Comparison of ENCODE assay signal across 9 mouse cellular contexts in genomic region chr7:73534937-73535860, GRCm38 (mm10). TPM values are rescaled to one million over a fixed set of nuclear protein-coding genes. Genes with fewer than 3 reads are reported as not detected.
DNase-seq lines count a peak whose midpoint lies in the region; ATAC-seq and TF ChIP-seq lines count a peak whose summit lies in the region.
"Had no signal": no experiment of that assay in that cellular context is flagged by ENCODE, and none has a peak within 500 bp of the region (broad histone marks: within the 10 kb centered on the region; RNA-seq: fewer than 3 reads in every experiment).

No protein-coding gene starts in this region.

- 45% methylated on average over 2 of the region's 2 CpGs for WGBS in forebrain, embryonic 15.5 days
- 55% methylated on average over 2 of the region's 2 CpGs for WGBS in forebrain, embryonic 13.5 days
- 43% methylated on average over 2 of the region's 2 CpGs for WGBS in lung, embryonic 15.5 days
- 34% methylated on average over 2 of the region's 2 CpGs for WGBS in heart, postnatal 0 days

- H3K9ac ChIP-seq in forebrain, embryonic 15.5 days (replicated peaks), result no peak overlapping the region
- H3K9ac ChIP-seq in forebrain, embryonic 13.5 days, result no peak overlapping the region
- no peak overlapping the region for H3K9ac ChIP-seq in lung, embryonic 15.5 days
- no peak overlapping the region for H3K9ac ChIP-seq in heart, postnatal 0 days (replicated peaks; ENCODE audit: low read depth, low read length)
- H3K9ac ChIP-seq: embryonic facial prominence, embryonic 12.5 days had no signal

- no peaks in the 10 kb centered on the region for H3K36me3 ChIP-seq in forebrain, embryonic 15.5 days
- H3K36me3 ChIP-seq in forebrain, embryonic 13.5 days (ENCODE audit: poor library complexity, severe bottlenecking), result 0 out of 2 replicates have a peak, but pooled peaks cover 3% of the 10 kb centered on the region
- H3K36me3 ChIP-seq in lung, embryonic 15.5 days, result no peaks in the 10 kb centered on the region
- no peaks in the 10 kb centered on the region for H3K36me3 ChIP-seq in heart, postnatal 0 days (replicated peaks; ENCODE audit: control insufficient read depth, insufficient read depth, low read length)
- H3K36me3 ChIP-seq in myocyte (ENCODE audit: control insufficient read depth, insufficient read depth), result no peaks in the 10 kb centered on the region
- H3K36me3 ChIP-seq: embryonic facial prominence, embryonic 12.5 days had no signal

- peaks cover 67% of the 10 kb centered on the region for H3K4me1 ChIP-seq in forebrain, embryonic 15.5 days
- H3K4me1 ChIP-seq in forebrain, embryonic 13.5 days, result peaks cover 59% of the 10 kb centered on the region
- H3K4me1 ChIP-seq in lung, embryonic 15.5 days, result peaks cover 61% of the 10 kb centered on the region
- H3K4me1 ChIP-seq in heart, postnatal 0 days (ENCODE audit: control insufficient read depth, insufficient read depth), result peaks cover 57% of the 10 kb centered on the region

- H3K9me3 ChIP-seq in forebrain, embryonic 15.5 days, result no peaks in the 10 kb centered on the region
- H3K9me3 ChIP-seq in forebrain, embryonic 13.5 days (replicated peaks), result no peaks in the 10 kb centered on the region
- H3K9me3 ChIP-seq in lung, embryonic 15.5 days, result no peaks in the 10 kb centered on the region
- no peaks in the 10 kb centered on the region for H3K9me3 ChIP-seq in heart, postnatal 0 days (replicated peaks; ENCODE audit: control insufficient read depth, low read length)
- H3K9me3 ChIP-seq: embryonic facial prominence, embryonic 12.5 days had no signal

- TF ChIP-seq POLR2A in myocyte (IDR thresholded peaks at IDR 0.05; ENCODE audit: insufficient read length, low read depth), result no peak

- no peaks in the 10 kb centered on the region for H3K27me3 ChIP-seq in forebrain, embryonic 15.5 days
- no peaks in the 10 kb centered on the region for H3K27me3 ChIP-seq in forebrain, embryonic 13.5 days
- H3K27me3 ChIP-seq in lung, embryonic 15.5 days, result no peaks in the 10 kb centered on the region
- H3K27me3 ChIP-seq in heart, postnatal 0 days (ENCODE audit: control insufficient read depth, insufficient read depth, low read length), result no peaks in the 10 kb centered on the region
- H3K27me3 ChIP-seq in myocyte (ENCODE audit: control insufficient read depth, insufficient read depth, insufficient read length), result no peaks in the 10 kb centered on the region
- H3K27me3 ChIP-seq: embryonic facial prominence, embryonic 12.5 days had no signal

- TF ChIP-seq EP300 in heart, postnatal 0 days (IDR thresholded peaks at IDR 0.05; ENCODE audit: low read depth), result no peak

- no peak for ATAC-seq in forebrain, embryonic 15.5 days (replicated peaks)
- no peak for ATAC-seq in forebrain, embryonic 13.5 days
- ATAC-seq in lung, embryonic 15.5 days (ENCODE audit: borderline replicate concordance, extremely low read depth, low FRiP score, low TSS enrichment), result no peak
- ATAC-seq in heart, postnatal 0 days (ENCODE audit: insufficient read depth, low read depth), result no peak

- H3K4me3 ChIP-seq in forebrain, embryonic 15.5 days, result no peak overlapping the region
- H3K4me3 ChIP-seq in forebrain, embryonic 13.5 days, result no peak overlapping the region
- H3K4me3 ChIP-seq in lung, embryonic 15.5 days, result no peak overlapping the region
- no peak overlapping the region for H3K4me3 ChIP-seq in heart, postnatal 0 days (ENCODE audit: low read depth, low read length)
- no peak overlapping the region for H3K4me3 ChIP-seq in myocyte
- H3K4me3 ChIP-seq: embryonic facial prominence, embryonic 12.5 days had no signal

- no peak overlapping the region for H3K4me2 ChIP-seq in forebrain, embryonic 15.5 days (replicated peaks)
- no peak overlapping the region; the same call in 1 of the 2 replicates for H3K4me2 ChIP-seq in forebrain, embryonic 13.5 days
- H3K4me2 ChIP-seq in lung, embryonic 15.5 days, result peak overlapping the region; percentile 12
- H3K4me2 ChIP-seq in heart, postnatal 0 days (ENCODE audit: low read depth, low read length), result peak overlapping the region; percentile 29
- peak overlapping the region; percentile 93 for H3K4me2 ChIP-seq in myocyte (ENCODE audit: low read depth)
- H3K4me2 ChIP-seq: embryonic facial prominence, embryonic 12.5 days had no signal

- no peak overlapping the region for H3ac ChIP-seq in myocyte (ENCODE audit: control insufficient read depth, insufficient read length)

- peaks cover 97% of the 10 kb centered on the region for H3K79me2 ChIP-seq in myocyte (ENCODE audit: control insufficient read depth, insufficient read depth)

- no peak for TF ChIP-seq CTCF in heart, postnatal 0 days (IDR thresholded peaks at IDR 0.05; ENCODE audit: low read depth)

- DNase-seq in lung, postnatal 10 days, result no peak
- DNase-seq in heart, postnatal 0 days (ENCODE audit: low spot score), result no peak
- no peak for DNase-seq in adrenal gland, postnatal 4 days (ENCODE audit: low spot score in 2 of 2)
- no peak for DNase-seq in adrenal gland, postnatal 25 days

- H3K27ac ChIP-seq in forebrain, embryonic 15.5 days (replicated peaks), result peak overlapping the region; percentile 49
- no peak overlapping the region for H3K27ac ChIP-seq in forebrain, embryonic 13.5 days
- peak overlapping the region; percentile 67 for H3K27ac ChIP-seq in lung, embryonic 15.5 days
- peak overlapping the region; percentile 63 for H3K27ac ChIP-seq in heart, postnatal 0 days (ENCODE audit: low read depth)
- H3K27ac ChIP-seq: embryonic facial prominence, embryonic 12.5 days had no signal

TF ChIP-seq in myocyte, 11 proteins besides CTCF, POLR2A, EP300 and RAD21:
- TF ChIP-seq TCF12 (IDR thresholded peaks at IDR 0.05; ENCODE audit: insufficient read depth, poor library complexity, severe bottlenecking) (no peak), USF1 (IDR thresholded peaks at IDR 0.05; ENCODE audit: low read depth) (no peak), MYOD1 (IDR thresholded peaks at IDR 0.05; ENCODE audit: control insufficient read depth in 1 of 3, insufficient read length in 2 of 3, low read depth in 2 of 3) (no peak), TCF3 (IDR thresholded peaks at IDR 0.05; ENCODE audit: insufficient read length, low read depth) (no peak), REST (IDR thresholded peaks at IDR 0.05; ENCODE audit: insufficient read depth, insufficient read length) (no peak), E2F4 (IDR thresholded peaks at IDR 0.05; ENCODE audit: insufficient read depth) (no peak), MAX (IDR thresholded peaks at IDR 0.05; ENCODE audit: low read depth) (no peak), POLR2AphosphoS2 (IDR thresholded peaks at IDR 0.05; ENCODE audit: insufficient read length, low read depth) (no peak), SRF (IDR thresholded peaks at IDR 0.05; ENCODE audit: control insufficient read depth, insufficient read length, low read depth) (no peak), CEBPB (IDR thresholded peaks at IDR 0.05; ENCODE audit: insufficient read depth, poor library complexity, severe bottlenecking) (no peak), MYOG (IDR thresholded peaks at IDR 0.05; ENCODE audit: control insufficient read depth in 1 of 3, insufficient read depth in 1 of 3, insufficient read length in 2 of 3, low read depth in 2 of 3) (no peak)

RNA-seq across cellular contexts. Expression of gene Chd2, which starts 6.4 kb away (rescaled TPM):
- 58.0 and 67.1 TPM in 2 replicates for polyA plus RNA-seq in forebrain, embryonic 15.5 days (2015; fragmentation: Nextera tagmentation; extraction: Ambion mirVana)
- polyA plus RNA-seq in forebrain, embryonic 13.5 days (2015; fragmentation: Nextera tagmentation; extraction: Ambion mirVana), result 62.8 TPM in 2 replicates
- 48.8 and 59.0 TPM in 2 replicates for polyA plus RNA-seq in lung, embryonic 15.5 days (2015; fragmentation: Nextera tagmentation; extraction: Ambion mirVana)
- 43.0 and 65.5 TPM in 2 replicates for total RNA-seq in heart, postnatal 0 days (2014; rRNA removed; ENCODE audit: low replicate concordance)
- polyA plus RNA-seq in heart, postnatal 0 days (2015; fragmentation: Nextera tagmentation; extraction: Ambion mirVana), result 31.1 and 32.2 TPM in 2 replicates
- 7.9 TPM for polyA plus RNA-seq in myocyte (2012; fragmentation: generic; extraction: Trizol)
- 10 to 100 TPM; 63.5 to 69.1 TPM for total RNA-seq in adrenal gland, postnatal 4 days (2021)
- total RNA-seq in adrenal gland, postnatal 25 days (2021), result 50.0 and 57.4 TPM in 2 replicates

Comparison
In these comparisons a context has a peak if more than half of its experiments do, and no peak if none do; other contexts are left out.
1. H3K4me2 ChIP-seq: peak in lung, embryonic 15.5 days (single experiment), heart, postnatal 0 days (single experiment) and myocyte (single experiment); none in forebrain, embryonic 15.5 days (single experiment) and forebrain, embryonic 13.5 days (single experiment).